Mouse (Mus musculus) forebrain, embryonic 10.5 days (tissue): ENCODE measurements at regions not wholly inside any gene's neighbourhood (a gene's known extent, or its start where the extent isn't known, plus 50 kb on each side); places are given as distances from the start of the nearest gene placed in this dataset.

Experiments used
- DNase-seq: peaks from one replicate; pipeline ENCODE4 v3.0.0-alpha.2; 2017; ENCODE audit warnings: low spot score; ENCODE audit errors: extremely low spot score
- H3K27ac ChIP-seq: fragments of 300-500 bp; sonication (generic); 2 replicates; pipeline ENCODE4 v1.5.1; 2016; ENCODE audit warnings: mild to moderate bottlenecking
- H3K27me3 ChIP-seq: fragments of 300-500 bp; sonication (generic); 2 replicates; pipeline ENCODE4 v1.6.1; 2016; ENCODE audit warnings: mild to moderate bottlenecking; ENCODE audit not compliant: poor library complexity, severe bottlenecking
- H3K36me3 ChIP-seq: fragments of 300-500 bp; sonication (generic); replicated peaks from 2 replicates; pipeline ENCODE4 v1.6.1; 2016; ENCODE audit warnings: mild to moderate bottlenecking, moderate library complexity
- H3K4me1 ChIP-seq: fragments of 300-500 bp; sonication (generic); 2 replicates; pipeline ENCODE4 v1.6.1; 2016
- H3K4me3 ChIP-seq: fragments of 300-500 bp; sonication (generic); 2 replicates; pipeline ENCODE4 v1.5.1; 2016; ENCODE audit warnings: mild to moderate bottlenecking, moderate library complexity
- H3K9me3 ChIP-seq: fragments of 300-500 bp; sonication (generic); 2 replicates; pipeline ENCODE4 v1.6.1; 2016; ENCODE audit warnings: mild to moderate bottlenecking, moderate library complexity
- WGBS: fragments of 180-500 bp; shearing (Covaris S2); methylation state at CpG from one replicate; pipeline ENCODE4 v1.1.7; 2016; 5-methylcytosine and 5-hydroxymethylcytosine counted together

DNA sequence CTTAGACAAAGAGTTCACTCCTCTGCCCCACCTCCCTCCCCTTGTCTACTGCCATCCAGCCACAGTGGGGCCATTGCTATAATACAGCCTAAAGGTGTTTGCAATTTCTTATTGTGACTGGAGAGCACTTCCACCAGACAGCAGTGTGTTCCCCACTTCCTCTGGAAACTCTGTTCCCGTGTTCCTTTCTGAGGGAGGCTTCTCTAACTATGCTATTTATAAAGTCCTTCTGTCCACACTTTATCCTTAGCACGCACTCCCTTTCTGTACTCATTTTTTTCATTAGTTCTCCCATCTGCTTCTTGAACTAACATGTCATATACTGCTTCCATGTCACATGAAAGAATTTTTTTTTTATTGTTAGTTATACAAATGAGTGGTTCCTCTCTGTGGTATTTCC lies 52.0 kb upstream of the 4930432M17Rik start:
- Histone ChIP-seq H3K4me3 (no peak overlapping the region), H3K27me3 (no peaks in the 10 kb centered on the region), H3K36me3 (no peaks in the 10 kb centered on the region), H3K9me3 (no peaks in the 10 kb centered on the region), H3K4me1 (no peaks in the 10 kb centered on the region), H3K27ac (no peak overlapping the region)
- DNase-seq, result no peak
- 84% methylated on average over 2 of the region's 2 CpGs for WGBS

GRCm38 (mm10) chr3:121618161-121618560 lies 52.4 kb upstream of the 4930432M17Rik start:
- 92% methylated on average over 2 of the region's 2 CpGs for WGBS
- Histone ChIP-seq H3K4me3 (no peak overlapping the region), H3K9me3 (no peaks in the 10 kb centered on the region), H3K36me3 (no peaks in the 10 kb centered on the region), H3K27ac (no peak overlapping the region), H3K4me1 (no peaks in the 10 kb centered on the region), H3K27me3 (no peaks in the 10 kb centered on the region)
- DNase-seq, result no peak

DNA sequence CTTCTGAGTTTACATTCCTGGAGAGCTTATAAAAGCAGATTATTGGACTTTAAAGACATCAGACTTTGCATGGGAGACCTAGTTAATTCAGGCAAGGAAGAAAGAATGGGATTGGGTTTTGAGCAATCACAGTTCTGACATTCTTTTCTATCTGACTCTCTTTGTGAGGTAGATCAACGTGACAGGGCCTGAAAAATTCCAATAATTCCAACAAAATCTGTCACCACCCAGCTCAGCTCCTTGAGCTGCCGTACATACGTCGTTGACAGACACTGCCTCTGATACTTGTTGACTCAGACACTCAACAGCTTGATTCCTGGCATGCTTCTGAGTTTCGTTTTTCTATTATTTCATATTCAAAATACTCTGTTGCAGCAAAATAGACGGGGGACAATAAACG lies 53.2 kb upstream of the 4930432M17Rik start:
- Histone ChIP-seq H3K4me1 (no peaks in the 10 kb centered on the region), H3K4me3 (no peak overlapping the region), H3K27ac (no peak overlapping the region), H3K36me3 (no peaks in the 10 kb centered on the region), H3K9me3 (no peaks in the 10 kb centered on the region), H3K27me3 (no peaks in the 10 kb centered on the region)
- no peak for DNase-seq
- WGBS, result 81% methylated on average over 7 of the region's 7 CpGs

DNA sequence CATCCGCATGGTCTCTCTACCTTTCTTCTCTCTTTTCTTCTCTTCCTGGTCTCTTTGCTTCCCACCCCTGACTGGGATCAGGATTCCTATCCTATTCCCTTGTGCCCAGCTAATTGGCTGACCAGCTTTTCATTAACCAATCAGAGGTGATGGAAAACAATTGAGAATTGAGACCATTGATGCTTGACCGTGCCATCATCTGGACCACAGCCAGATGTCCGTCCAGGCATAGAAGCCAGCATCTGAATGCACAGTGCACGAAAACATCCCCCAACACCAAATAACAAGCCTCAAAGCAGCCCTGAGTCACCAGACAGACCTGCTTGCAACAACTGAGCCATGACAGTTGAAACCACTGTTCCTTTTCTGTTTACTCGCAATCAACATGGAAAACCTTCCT lies 54.5 kb upstream of the 4930432M17Rik start:
- H3K9me3 ChIP-seq, result no peaks in the 10 kb centered on the region
- WGBS, result 83% methylated on average over 5 of the region's 5 CpGs

DNA sequence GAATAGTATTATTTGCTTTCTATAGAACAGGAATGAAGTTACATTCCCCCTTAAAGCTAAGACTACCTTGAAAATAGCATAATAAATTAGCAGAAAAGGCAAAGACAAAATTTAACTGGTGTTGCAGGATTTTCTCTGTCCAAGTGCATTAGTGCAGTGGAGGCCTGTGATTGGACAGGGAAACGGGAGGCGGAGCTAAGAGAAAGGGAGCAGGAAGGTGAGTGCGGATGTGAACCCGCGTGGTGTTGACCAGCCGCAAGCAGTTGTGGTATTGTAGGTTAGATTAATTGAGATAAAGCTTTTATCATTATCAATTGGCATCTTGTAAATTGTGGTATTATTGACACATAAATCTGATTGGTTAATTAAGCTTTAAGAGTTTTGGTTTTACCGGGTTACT lies 55.8 kb upstream of the 4930432M17Rik start:
- H3K4me1 ChIP-seq, result no peaks in the 10 kb centered on the region
- H3K4me3 ChIP-seq, result no peak overlapping the region
- no peaks in the 10 kb centered on the region for H3K27me3 ChIP-seq
- DNase-seq, result no peak
- H3K9me3 ChIP-seq, result no peaks in the 10 kb centered on the region
- no peak overlapping the region for H3K27ac ChIP-seq
- 74% methylated on average over 7 of the region's 7 CpGs for WGBS
- H3K36me3 ChIP-seq, result no peaks in the 10 kb centered on the region

More for the DNA sequence above, 54.5 kb upstream of the 4930432M17Rik start:
- H3K27me3 ChIP-seq, result no peaks in the 10 kb centered on the region
- H3K4me3 ChIP-seq, result no peak overlapping the region
- H3K27ac ChIP-seq, result no peak overlapping the region
- no peak for DNase-seq
- no peaks in the 10 kb centered on the region for H3K36me3 ChIP-seq
- no peaks in the 10 kb centered on the region for H3K4me1 ChIP-seq

- no peaks in the 10 kb centered on the region for H3K4me1 ChIP-seq
- H3K36me3 ChIP-seq, result no peaks in the 10 kb centered on the region
- H3K4me3 ChIP-seq, result no peak overlapping the region
- no peaks in the 10 kb centered on the region for H3K27me3 ChIP-seq
- no peak for DNase-seq
- H3K9me3 ChIP-seq, result no peaks in the 10 kb centered on the region
- WGBS, result 73% methylated on average over 3 of the region's 3 CpGs
- no peak overlapping the region for H3K27ac ChIP-seq
Observed at GRCm38 (mm10) chr3:121613224-121613623, 57.3 kb upstream of the 4930432M17Rik start.

GRCm38 (mm10) chr3:121609845-121610244 lies 60.7 kb upstream of the 4930432M17Rik start:
- no peak overlapping the region for H3K27ac ChIP-seq
- no peak for DNase-seq
- no peaks in the 10 kb centered on the region for H3K27me3 ChIP-seq
- H3K4me1 ChIP-seq, result no peaks in the 10 kb centered on the region
- H3K9me3 ChIP-seq, result no peaks in the 10 kb centered on the region
- H3K36me3 ChIP-seq, result no peaks in the 10 kb centered on the region
- H3K4me3 ChIP-seq, result no peak overlapping the region
- WGBS, result 78% methylated on average over 7 of the region's 7 CpGs

- WGBS, result 80% methylated on average over 7 of the region's 7 CpGs
- no peak for DNase-seq
- Histone ChIP-seq H3K4me1 (no peaks in the 10 kb centered on the region), H3K4me3 (no peak overlapping the region), H3K36me3 (no peaks in the 10 kb centered on the region), H3K27ac (no peak overlapping the region), H3K27me3 (no peaks in the 10 kb centered on the region), H3K9me3 (no peaks in the 10 kb centered on the region)
Observed at GRCm38 (mm10) chr3:121609090-121609489, 61.5 kb upstream of the 4930432M17Rik start.

- H3K4me1 ChIP-seq, result peaks cover 10% of the 10 kb centered on the region
- H3K36me3 ChIP-seq, result no peaks in the 10 kb centered on the region
- no peaks in the 10 kb centered on the region for H3K27me3 ChIP-seq
- no peak overlapping the region for H3K27ac ChIP-seq
- no peak overlapping the region for H3K4me3 ChIP-seq
- no peaks in the 10 kb centered on the region for H3K9me3 ChIP-seq
- no peak for DNase-seq
- 81% methylated on average over 6 of the region's 6 CpGs for WGBS
Observed at GRCm38 (mm10) chr3:121604737-121605136, 65.8 kb upstream of the 4930432M17Rik start.

GRCm38 (mm10) chr3:121604081-121604480 lies 66.5 kb upstream of the 4930432M17Rik start:
- Histone ChIP-seq H3K36me3 (no peaks in the 10 kb centered on the region), H3K27me3 (no peaks in the 10 kb centered on the region), H3K4me1 (peaks cover 15% of the 10 kb centered on the region), H3K9me3 (no peaks in the 10 kb centered on the region), H3K27ac (no peak overlapping the region), H3K4me3 (no peak overlapping the region)
- WGBS, result 88% methylated on average over 9 of the region's 9 CpGs
- no peak for DNase-seq

- Histone ChIP-seq H3K9me3 (no peaks in the 10 kb centered on the region), H3K27ac (peak overlapping the region; percentile 18; the same call in 1 of the 2 replicates), H3K27me3 (no peaks in the 10 kb centered on the region), H3K4me3 (no peak overlapping the region), H3K36me3 (no peaks in the 10 kb centered on the region), H3K4me1 (peaks cover 17% of the 10 kb centered on the region)
- no peak for DNase-seq
- WGBS, result 93% methylated on average over 10 of the region's 10 CpGs
Observed at GRCm38 (mm10) chr3:121602826-121603370, 67.7 kb upstream of the 4930432M17Rik start.

DNA sequence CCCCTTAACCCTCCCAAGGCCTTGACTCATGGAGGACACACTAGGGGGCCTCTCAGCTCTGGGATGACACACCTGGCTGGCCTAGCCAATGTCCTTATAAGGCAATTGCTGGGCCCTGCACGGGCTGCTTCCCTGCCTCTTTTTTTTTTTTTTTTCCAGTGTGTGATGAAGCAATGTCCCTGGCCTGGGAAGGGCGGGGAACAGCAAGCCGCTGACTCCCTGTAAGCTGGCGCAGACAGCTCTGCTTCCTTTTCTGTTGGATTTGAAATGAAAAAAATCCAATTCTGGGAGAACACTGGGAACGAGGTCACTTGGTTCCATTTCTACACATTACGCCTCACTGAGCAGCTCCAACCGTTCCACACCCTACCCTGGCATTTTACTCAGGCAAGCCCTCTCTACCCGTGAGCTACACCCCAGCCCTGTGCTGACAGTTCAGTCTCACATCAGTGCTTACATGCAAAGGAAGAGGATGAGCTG lies 68.4 kb upstream of the 4930432M17Rik start:
- no peak overlapping the region for H3K4me3 ChIP-seq
- peaks cover 18% of the 10 kb centered on the region for H3K4me1 ChIP-seq
- H3K9me3 ChIP-seq, result no peaks in the 10 kb centered on the region
- DNase-seq, result no peak
- H3K36me3 ChIP-seq, result no peaks in the 10 kb centered on the region
- no peaks in the 10 kb centered on the region for H3K27me3 ChIP-seq
- no peak overlapping the region for H3K27ac ChIP-seq
- WGBS, result 63% methylated on average over 8 of the region's 8 CpGs

DNA sequence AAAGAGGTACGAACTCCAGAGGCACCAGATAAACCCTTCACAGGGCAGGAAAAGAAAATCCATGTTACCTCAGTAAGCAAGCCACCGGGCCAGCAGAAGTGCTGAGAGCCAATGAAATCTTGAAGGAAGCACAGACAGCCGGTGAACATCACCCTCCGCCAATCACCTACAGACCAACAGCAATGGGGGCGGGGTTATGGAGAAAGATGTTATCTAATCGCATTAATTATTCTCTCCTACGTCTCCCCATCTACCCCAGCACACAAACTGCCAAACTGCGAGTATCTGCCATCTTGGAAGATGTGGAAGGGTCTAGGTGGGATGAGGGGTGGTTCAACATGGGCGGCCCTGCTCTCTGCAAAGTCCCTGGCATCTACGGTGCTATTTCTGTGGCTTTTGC lies 68.6 kb upstream of the Slc44a3 start:
- no peaks in the 10 kb centered on the region for H3K9me3 ChIP-seq
- H3K27ac ChIP-seq, result no peak overlapping the region
- H3K36me3 ChIP-seq, result no peaks in the 10 kb centered on the region
- no peak overlapping the region for H3K4me3 ChIP-seq
- 76% methylated on average over 10 of the region's 10 CpGs for WGBS
- H3K27me3 ChIP-seq, result no peaks in the 10 kb centered on the region
- H3K4me1 ChIP-seq, result peaks cover 18% of the 10 kb centered on the region
- DNase-seq, result no peak

DNA sequence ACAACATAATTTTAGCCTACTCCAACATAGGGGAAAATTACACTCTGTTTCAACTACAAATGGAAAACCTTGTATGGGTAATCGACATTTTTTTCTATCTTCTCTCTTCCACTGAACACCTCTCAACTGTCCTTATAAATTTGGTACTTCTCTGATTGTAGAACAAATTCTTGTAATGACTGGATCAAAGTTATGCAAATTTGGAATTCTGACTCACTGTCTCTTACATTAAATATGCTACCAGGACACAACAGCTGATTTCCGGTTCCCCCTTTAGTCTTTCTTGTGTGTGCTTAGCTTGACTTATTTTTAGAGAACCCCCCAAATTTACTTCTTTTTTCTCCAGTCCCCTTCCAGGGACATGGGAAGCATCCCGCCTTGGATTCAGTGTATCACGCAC lies 68.2 kb upstream of the Slc44a3 start:
- Histone ChIP-seq H3K27ac (no peak overlapping the region), H3K4me1 (peaks cover 18% of the 10 kb centered on the region), H3K9me3 (no peaks in the 10 kb centered on the region), H3K27me3 (no peaks in the 10 kb centered on the region), H3K4me3 (no peak overlapping the region), H3K36me3 (no peaks in the 10 kb centered on the region)
- 94% methylated on average over 4 of the region's 4 CpGs for WGBS
- DNase-seq, result no peak
